Mouse (Mus musculus) stomach, embryonic 14.5 days (tissue): ENCODE measurements around the gene Gm48552. TPM values are rescaled to one million over a fixed set of nuclear protein-coding genes. Genes with fewer than 3 reads are reported as not detected.

Experiments
- ATAC-seq: fragments of 200-750 bp; cut with Nextera tagmentation; 2 replicates; pipeline ENCODE4 v1.8.0; 2017; ENCODE audit warnings: low read depth, moderate TSS enrichment; ENCODE audit not compliant: insufficient number of reproducible peaks, insufficient read depth, low FRiP score
- H3K27ac ChIP-seq: fragments of 300-500 bp; sonication (generic); 2 replicates; pipeline ENCODE4 v1.5.1; 2014; ENCODE audit warnings: mild to moderate bottlenecking, low read length, moderate library complexity, mixed read lengths
- H3K27me3 ChIP-seq: fragments of 300-500 bp; sonication (generic); 2 replicates; pipeline ENCODE4 v1.6.1; 2014; ENCODE audit warnings: low read length, control low read depth, mixed read lengths; ENCODE audit not compliant: control insufficient read depth, insufficient read depth
- H3K36me3 ChIP-seq: fragments of 300-500 bp; sonication (generic); 2 replicates; pipeline ENCODE4 v1.6.1; 2014; ENCODE audit warnings: mild to moderate bottlenecking, control low read depth, low read length, moderate library complexity, mixed read lengths; ENCODE audit not compliant: control insufficient read depth, insufficient read depth
- H3K4me1 ChIP-seq: fragments of 300-500 bp; sonication (generic); 2 replicates; pipeline ENCODE4 v1.6.1; 2014; ENCODE audit warnings: low read length, control low read depth, mixed read lengths; ENCODE audit not compliant: control insufficient read depth, insufficient read depth
- H3K4me2 ChIP-seq: fragments of 300-500 bp; sonication (generic); replicated peaks from 2 replicates; pipeline ENCODE4 v1.6.1; 2014; ENCODE audit warnings: low read depth, low read length, control low read depth
- H3K4me3 ChIP-seq: fragments of 300-500 bp; sonication (generic); 2 replicates; pipeline ENCODE4 v1.5.1; 2014; ENCODE audit warnings: low read depth, low read length, control low read depth
- H3K9ac ChIP-seq: fragments of 300-500 bp; sonication (generic); replicated peaks from 2 replicates; pipeline ENCODE4 v1.6.1; 2014; ENCODE audit warnings: low read depth, mild to moderate bottlenecking, control low read depth, low read length, moderate library complexity, mixed read lengths
- H3K9me3 ChIP-seq: fragments of 300-500 bp; sonication (generic); 2 replicates; pipeline ENCODE4 v1.6.1; 2016; ENCODE audit warnings: low read depth, low read length, control low read depth; ENCODE audit not compliant: control insufficient read depth
- WGBS: fragments of 180-500 bp; shearing (Covaris S2); extraction: QIAGEN DNeasy Blood & Tissue Kit; methylation state at CpG from one replicate; pipeline ENCODE4 v1.1.7; 2014; 5-methylcytosine and 5-hydroxymethylcytosine counted together
- polyA plus RNA-seq: library from polyadenylated mRNA; unstranded; fragments of >200 nt; fragmentation: Nextera tagmentation; extraction: Ambion mirVana; gene quantifications from 2 replicates; pipeline ENCODE4 v1.2.1, GENCODE M21; 2014

Gm48552 gene
- polyA plus RNA-seq, 1 experiment from 2014 or later: 1.0 TPM

DNA sequence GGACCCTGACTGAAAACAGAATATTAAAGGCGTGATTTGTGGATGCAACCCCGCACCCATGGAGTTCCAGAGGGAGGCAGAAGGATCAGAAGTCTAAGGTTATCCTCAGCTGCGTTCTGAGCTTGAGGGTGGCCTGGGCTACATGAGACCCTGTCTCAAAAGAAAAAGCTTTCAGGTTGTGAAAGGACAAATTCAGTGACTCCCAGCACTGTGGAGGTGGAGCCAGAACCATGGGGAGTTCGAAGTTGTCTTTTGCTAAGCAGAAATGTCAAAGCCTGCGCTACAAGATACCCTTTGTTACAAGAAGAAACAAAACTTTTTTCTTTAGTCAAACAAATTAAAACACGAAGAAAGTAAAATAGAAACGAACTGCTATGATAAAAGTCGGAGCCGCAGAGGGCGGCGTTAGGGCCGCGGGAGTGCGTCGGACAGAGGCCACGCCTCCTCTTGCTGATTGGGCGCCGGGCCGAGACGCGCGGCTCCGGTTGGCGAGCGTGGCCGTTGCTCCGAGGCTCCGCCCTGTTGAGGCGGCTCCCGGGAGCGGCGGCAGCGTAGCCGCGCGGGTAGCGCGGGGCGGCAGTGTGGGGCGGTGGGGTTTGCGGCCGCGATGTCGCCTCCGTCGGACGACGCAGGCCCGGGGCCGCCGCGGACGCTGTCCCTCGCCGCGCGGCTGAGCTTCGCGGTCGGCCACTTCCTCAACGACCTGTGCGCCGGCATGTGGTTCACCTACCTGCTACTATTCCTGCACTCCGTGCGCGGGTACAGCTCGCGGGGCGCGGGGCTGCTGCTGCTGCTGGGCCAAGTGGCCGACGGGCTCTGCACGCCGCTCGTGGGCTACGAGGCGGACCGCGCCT is 31.6 kb upstream of the Gm48552 start, which contains the start of gene Mfsd12:
Gene Mfsd12, plus strand, starts transcription at position 501 of the 854 bp plus-strand sequence.
- no peaks in the 10 kb centered on the region for H3K36me3 ChIP-seq
- H3K27me3 ChIP-seq: no peaks in the 10 kb centered on the region
- WGBS: 2% methylated on average over 79 of the region's 79 CpGs
- peak within 1 kb of the TSS; percentile 96 for H3K4me2 ChIP-seq
- peak within 1 kb of the TSS; percentile 62; the same call in 1 of the 2 replicates for H3K9ac ChIP-seq
- ATAC-seq: peak; percentile 76
- H3K9me3 ChIP-seq: no peaks in the 10 kb centered on the region
- peak within 1 kb of the TSS; percentile 65 for H3K4me3 ChIP-seq
- H3K4me1 ChIP-seq: peaks cover 11% of the 10 kb centered on the region
- H3K27ac ChIP-seq: no peak within 1 kb of the TSS

DNA sequence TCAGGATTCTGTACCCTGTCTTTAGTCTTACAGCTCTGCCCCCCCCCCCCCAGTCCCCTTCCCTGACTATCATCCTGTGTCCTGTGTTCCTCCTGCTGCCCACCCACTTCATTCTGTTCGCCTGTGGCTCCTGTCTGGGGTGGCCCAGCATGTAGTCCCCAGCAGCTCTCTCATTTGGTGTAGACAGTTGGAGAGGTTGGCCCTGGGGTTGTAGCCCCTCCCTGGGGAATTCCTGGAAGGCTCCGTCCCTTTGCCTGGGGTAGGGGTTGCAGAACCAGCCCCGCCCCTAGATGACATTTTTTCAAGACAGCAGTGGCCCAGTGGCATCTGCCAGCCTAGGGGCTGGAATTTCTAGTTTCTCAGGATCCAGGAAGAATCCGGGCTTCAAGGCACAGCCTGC is 30.6 kb upstream of the Gm48552 start:
- no peaks in the 10 kb centered on the region for H3K36me3 ChIP-seq
- no peak overlapping the region for H3K27ac ChIP-seq
- ATAC-seq: no peak
- no peaks in the 10 kb centered on the region; the same call in 1 of the 2 replicates for H3K27me3 ChIP-seq
- peak overlapping the region; percentile 96 for H3K4me2 ChIP-seq
- peak overlapping the region; percentile 65 for H3K4me3 ChIP-seq
- peaks cover 14% of the 10 kb centered on the region for H3K4me1 ChIP-seq
- 28% methylated on average over 4 of the region's 4 CpGs for WGBS
- no peaks in the 10 kb centered on the region for H3K9me3 ChIP-seq
- 0 out of 2 replicates have a peak overlapping the region, but pooled peaks have one; percentile 62 for H3K9ac ChIP-seq

DNA sequence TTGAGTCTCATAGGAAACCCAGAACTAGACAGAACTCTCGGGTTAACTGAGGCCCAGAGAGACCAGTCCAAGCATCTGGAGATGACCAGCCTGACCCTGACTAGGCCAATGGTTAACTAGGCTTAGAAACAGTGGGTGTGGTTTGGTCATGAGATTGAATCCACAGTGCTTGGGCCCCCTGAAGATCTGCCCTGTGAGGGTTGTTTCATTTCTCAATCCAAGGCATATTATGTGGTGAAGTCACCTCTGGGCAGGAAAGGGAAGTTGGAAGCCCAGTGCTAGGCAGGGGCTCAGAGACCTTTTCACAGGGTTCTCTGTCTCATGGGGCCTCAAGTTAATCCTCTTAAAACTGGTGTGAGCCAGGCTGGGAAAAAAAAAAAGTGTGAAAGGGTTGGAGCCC is 30.0 kb upstream of the Gm48552 start:
- no peaks in the 10 kb centered on the region for H3K9me3 ChIP-seq
- H3K4me3 ChIP-seq: no peak overlapping the region
- no peak for ATAC-seq
- 55% methylated on average over 1 of the region's 1 CpGs for WGBS
- H3K4me1 ChIP-seq: peaks cover 20% of the 10 kb centered on the region
- no peak overlapping the region for H3K27ac ChIP-seq
- H3K27me3 ChIP-seq: no peaks in the 10 kb centered on the region; the same call in 1 of the 2 replicates
- peak overlapping the region; percentile 96 for H3K4me2 ChIP-seq
- H3K9ac ChIP-seq: no peak overlapping the region
- H3K36me3 ChIP-seq: no peaks in the 10 kb centered on the region

DNA sequence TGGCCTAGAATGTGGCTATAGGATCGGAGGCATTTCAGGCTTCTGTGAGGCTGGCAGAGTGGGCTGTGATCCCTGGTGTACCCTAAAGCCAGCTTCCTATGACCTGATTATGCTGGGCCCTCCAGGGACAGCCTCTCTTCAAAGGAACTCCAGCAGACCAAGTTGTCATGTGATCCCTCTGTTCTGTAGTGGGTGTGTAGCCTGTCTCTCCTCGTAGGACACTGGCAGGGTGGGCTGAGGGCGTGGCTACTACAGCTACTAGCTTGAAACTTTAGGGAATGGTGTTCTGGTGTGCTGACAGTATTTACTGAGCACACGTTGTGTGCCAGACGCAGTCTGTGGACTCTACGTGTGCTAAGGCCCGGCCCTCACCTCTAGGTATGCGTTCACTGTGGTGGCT is 28.1 kb upstream of the Gm48552 start:
- 55% methylated on average over 8 of the region's 8 CpGs for WGBS
- Histone ChIP-seq H3K4me3 (no peak overlapping the region), H3K27me3 (no peaks in the 10 kb centered on the region; the same call in 1 of the 2 replicates), H3K4me1 (peaks cover 34% of the 10 kb centered on the region), H3K4me2 (no peak overlapping the region), H3K9me3 (no peaks in the 10 kb centered on the region), H3K9ac (no peak overlapping the region), H3K36me3 (no peaks in the 10 kb centered on the region), H3K27ac (no peak overlapping the region)
- no peak; the same call in 1 of the 2 replicates for ATAC-seq

DNA sequence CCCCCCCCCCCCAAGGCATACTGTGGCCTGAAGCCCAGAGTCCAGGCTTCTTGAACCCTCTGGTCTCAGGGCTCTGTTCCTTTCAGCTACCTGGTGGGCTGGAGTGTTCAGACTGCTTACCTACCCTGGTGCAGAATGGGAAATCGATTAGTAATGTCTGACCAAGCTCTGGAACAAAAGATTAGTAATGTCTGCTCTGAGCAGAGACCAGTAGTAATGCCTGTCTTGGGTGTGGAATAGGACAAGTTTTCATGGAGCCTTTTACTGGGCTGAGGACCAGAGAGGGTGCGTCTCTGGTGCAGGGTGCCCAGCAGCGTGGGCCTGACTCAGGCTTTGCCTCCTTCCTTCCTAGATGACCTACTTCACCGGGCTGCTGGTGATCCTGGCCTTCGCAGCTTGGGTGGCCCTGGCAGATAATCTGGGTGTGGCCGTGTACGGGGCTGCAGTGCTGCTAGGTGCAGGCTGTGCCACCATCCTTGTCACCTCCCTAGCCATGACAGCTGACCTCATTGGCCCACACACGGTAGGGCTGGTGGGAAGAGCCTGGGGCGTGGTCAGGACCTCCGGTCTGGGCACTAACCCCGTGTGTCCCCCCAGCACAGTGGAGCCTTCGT is 26.4 kb upstream of the Gm48552 start:
- peaks cover 14% of the 10 kb centered on the region for H3K36me3 ChIP-seq
- no peak overlapping the region for H3K4me2 ChIP-seq
- H3K9ac ChIP-seq: no peak overlapping the region
- no peaks in the 10 kb centered on the region; the same call in 1 of the 2 replicates for H3K27me3 ChIP-seq
- H3K27ac ChIP-seq: no peak overlapping the region
- H3K4me1 ChIP-seq: peaks cover 31% of the 10 kb centered on the region
- no peaks in the 10 kb centered on the region for H3K9me3 ChIP-seq
- ATAC-seq: peak; percentile 7; the same call in 1 of the 2 replicates
- no peak overlapping the region for H3K4me3 ChIP-seq
- 62% methylated on average over 12 of the region's 12 CpGs for WGBS

DNA sequence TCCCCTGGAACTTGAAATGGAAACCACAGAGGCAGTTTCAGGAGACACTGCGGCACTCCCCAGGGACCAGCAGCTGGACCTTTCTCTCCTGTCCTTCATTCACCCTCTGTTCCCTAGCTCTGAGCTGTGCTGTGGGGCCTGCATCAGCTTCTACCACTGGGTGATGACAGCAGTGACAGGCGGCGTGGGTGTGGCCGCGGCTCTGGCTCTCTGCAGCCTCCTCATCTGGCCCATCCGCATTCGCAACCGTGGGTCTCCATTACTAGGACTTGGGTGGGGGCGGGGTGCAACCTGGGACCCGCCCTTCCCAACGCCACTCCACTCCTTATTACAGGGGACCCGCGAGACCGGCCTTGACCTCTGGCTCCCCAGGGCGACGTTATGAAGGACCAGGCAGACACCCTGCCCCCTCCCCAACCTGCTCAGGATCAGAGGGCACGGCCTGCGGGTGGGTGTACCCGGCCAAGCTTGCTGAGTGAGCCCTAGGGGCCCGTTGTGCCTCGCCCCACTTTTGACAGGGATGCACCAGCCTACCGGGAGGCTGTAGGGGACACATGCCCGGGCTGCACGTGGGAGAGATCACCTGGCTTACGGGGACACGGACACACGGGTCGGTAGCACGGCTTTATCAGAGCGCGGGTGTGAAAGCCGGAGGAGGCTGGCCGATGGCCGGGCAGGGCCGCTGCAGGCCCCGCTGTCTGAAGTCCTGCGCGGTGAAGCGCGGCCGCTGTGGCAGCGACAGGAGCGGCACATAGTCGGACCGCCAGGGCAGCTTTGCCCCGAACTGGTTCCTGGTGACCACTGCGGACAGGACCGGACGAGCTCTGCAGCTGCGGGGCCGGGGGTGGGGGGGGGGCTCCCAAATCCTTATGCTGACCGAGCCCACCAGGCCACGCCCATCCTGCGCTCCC is 25.1 kb upstream of the Gm48552 start:
- H3K36me3 ChIP-seq: peaks cover 26% of the 10 kb centered on the region
- H3K27me3 ChIP-seq: no peaks in the 10 kb centered on the region; the same call in 1 of the 2 replicates
- no peaks in the 10 kb centered on the region for H3K9me3 ChIP-seq
- WGBS: 16% methylated on average over 52 of the region's 54 CpGs
- H3K27ac ChIP-seq: no peak overlapping the region
- 0 out of 2 replicates have a peak, but pooled peaks have one; percentile 2 for ATAC-seq
- peak overlapping the region; percentile 29 for H3K4me3 ChIP-seq
- peak overlapping the region; percentile 25; the same call in 1 of the 2 replicates for H3K9ac ChIP-seq
- peaks cover 23% of the 10 kb centered on the region; the same call in 1 of the 2 replicates for H3K4me1 ChIP-seq
- peak overlapping the region; percentile 62 for H3K4me2 ChIP-seq

DNA sequence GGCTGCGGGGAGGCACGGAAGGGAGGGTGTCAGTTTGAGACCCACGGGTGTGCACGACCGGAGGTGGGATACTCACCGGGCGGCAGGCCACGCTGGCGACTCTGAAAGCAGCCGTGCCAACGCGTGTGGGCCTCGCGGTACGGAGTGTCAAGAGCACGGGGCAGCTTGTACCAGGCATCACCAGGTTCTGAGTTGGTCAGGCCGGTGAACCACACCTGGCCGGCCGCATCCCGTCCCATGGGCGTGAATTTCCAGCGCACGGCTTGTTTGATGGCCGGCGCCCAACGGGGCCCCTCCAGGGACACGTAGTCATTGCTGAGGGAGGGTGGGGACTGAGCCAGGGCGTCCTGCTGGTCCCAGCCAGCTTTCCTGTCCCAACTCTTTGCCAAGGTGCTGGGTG is 24.1 kb upstream of the Gm48552 start:
- Histone ChIP-seq H3K9me3 (no peaks in the 10 kb centered on the region), H3K27ac (0 out of 2 replicates have a peak overlapping the region, but pooled peaks have one; percentile 10), H3K36me3 (peaks cover 36% of the 10 kb centered on the region), H3K4me2 (peak overlapping the region; percentile 62), H3K4me3 (peak overlapping the region; percentile 29; the same call in 1 of the 2 replicates), H3K27me3 (no peaks in the 10 kb centered on the region; the same call in 1 of the 2 replicates), H3K9ac (peak overlapping the region; percentile 25; the same call in 1 of the 2 replicates), H3K4me1 (peaks cover 23% of the 10 kb centered on the region; the same call in 1 of the 2 replicates)
- 16% methylated on average over 28 of the region's 28 CpGs for whole genome bisulfite sequencing
- no peak; the same call in 1 of the 2 replicates for ATAC-seq
